Mouse (Mus musculus) heart, adult 2 months (tissue): ENCODE data around the gene Zfp867.

Experiments used
- CTCF ChIP-seq: fragments of 200-600 bp; IDR thresholded peaks from 2 replicates; pipeline ENCODE4 v1.8.1; 2022; ENCODE audit warnings: antibody characterized with exemption, mild to moderate bottlenecking, moderate library complexity
- EP300 ChIP-seq: fragments of 200-500 bp; IDR thresholded peaks from 2 replicates; pipeline ENCODE4 v1.6.1; 2011; ENCODE audit warnings: low read depth, low read length, control low read depth; ENCODE audit not compliant: insufficient read depth
- POLR2A ChIP-seq: fragments of 200-500 bp; IDR thresholded peaks from 2 replicates; pipeline ENCODE4 v1.6.1; 2011; ENCODE audit warnings: mild to moderate bottlenecking, low read depth, low read length, control low read depth; ENCODE audit not compliant: insufficient read depth

DNA sequence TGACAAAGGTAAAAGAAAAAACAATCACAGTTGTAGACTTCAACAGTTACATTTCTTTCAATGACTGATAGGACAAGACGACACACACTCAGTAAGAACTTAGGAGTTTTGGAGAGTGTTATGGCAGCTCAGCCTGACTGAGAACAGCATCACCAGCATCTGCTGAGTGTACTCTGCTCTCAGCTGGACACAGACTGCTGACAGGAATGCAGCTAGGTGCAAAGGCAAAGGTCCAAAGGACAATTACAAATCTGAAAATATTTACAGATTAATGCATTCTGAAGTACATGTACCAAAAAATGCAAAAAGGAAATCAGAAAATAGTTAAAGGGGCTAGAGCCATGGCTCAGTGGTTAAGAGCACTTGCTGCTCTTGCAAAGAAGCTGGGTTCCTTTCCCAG lies 42.3 kb downstream of the Zfp867 start:
- TF ChIP-seq CTCF (no peak), POLR2A (no peak), EP300 (no peak)
